Mouse (Mus musculus) liver, adult 2 months (tissue): ENCODE data around the gene Ankrd44.

Experiments used
- CTCF ChIP-seq: fragments of 200-500 bp; IDR thresholded peaks from 2 replicates; pipeline ENCODE4 v1.5.1; 2011; ENCODE audit warnings: low read depth, low read length, control low read depth
- POLR2A ChIP-seq: fragments of 200-500 bp; IDR thresholded peaks from 2 replicates; pipeline ENCODE4 v1.6.1; 2011; ENCODE audit warnings: low read length, control low read depth; ENCODE audit not compliant: insufficient read depth; ENCODE audit errors: extremely low read depth

GRCm38 (mm10) chr1:54872857-54873616 lies 53.1 kb downstream of the Ankrd44 start:
- TF ChIP-seq CTCF: no peak
- no peak for TF ChIP-seq POLR2A
